Mouse (Mus musculus): ENCODE results near the gene Rai14. TPM values are rescaled to one million over a fixed set of nuclear protein-coding genes. Genes with fewer than 3 reads are reported as not detected.
A peak's percentile ranks its signal among the peaks of the same experiment; 100 is the strongest.

The Rai14 gene
- polyA plus RNA-seq, 1 experiment from 2014 or later, result 84.2 TPM

DNA sequence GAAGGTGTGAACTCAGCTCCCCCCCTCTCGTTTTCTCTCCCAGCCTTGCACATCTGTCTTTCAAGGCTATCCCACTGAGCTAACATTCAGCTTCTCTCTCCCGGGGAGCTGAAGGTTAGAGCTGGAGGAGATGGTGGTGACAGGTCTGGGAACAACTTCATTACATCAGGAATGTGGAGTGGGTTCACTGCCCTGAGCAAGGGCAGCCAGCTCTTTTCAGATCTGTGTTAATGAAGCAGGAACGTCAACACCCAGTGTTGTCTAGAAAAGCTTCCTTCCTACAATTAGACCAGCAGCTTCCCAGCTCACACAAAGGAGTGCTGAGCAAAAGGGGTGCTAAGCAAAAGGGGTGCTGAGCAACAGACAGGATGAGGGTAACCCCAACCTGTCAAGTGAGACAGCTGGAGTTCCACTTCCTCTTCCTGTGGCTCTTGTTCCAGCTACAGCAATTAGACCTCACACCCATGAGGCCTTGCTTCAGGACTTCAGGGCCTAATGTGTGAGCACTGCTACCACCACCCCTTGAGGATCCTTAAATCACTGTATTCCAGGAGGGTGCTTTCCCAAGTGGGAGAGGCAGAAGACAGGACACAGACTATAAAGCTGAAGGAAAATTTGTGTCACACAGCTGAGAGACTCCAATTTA lies 52.3 kb downstream of the Rai14 start:
- no peaks in the 10 kb centered on the region for H3K4me1 ChIP-seq (ENCODE audit: control insufficient read depth, insufficient read depth, low read length)
- no peak for ATAC-seq (ENCODE audit: insufficient read depth, low FRiP score, low TSS enrichment)
- H3K36me3 ChIP-seq (ENCODE audit: control insufficient read depth, insufficient read depth, low read length), result no peaks in the 10 kb centered on the region
- no peak overlapping the region for H3K9ac ChIP-seq (ENCODE audit: low read length)
- 59% methylated on average over 3 of the region's 3 CpGs for WGBS
- no peaks in the 10 kb centered on the region for H3K27me3 ChIP-seq (ENCODE audit: control insufficient read depth, insufficient read depth, low read length)
- no peak overlapping the region for H3K4me3 ChIP-seq (ENCODE audit: low read depth, low read length)
- H3K27ac ChIP-seq (ENCODE audit: low read depth, low read length), result no peak overlapping the region
- no peak for DNase-seq (ENCODE audit: low spot score)
- H3K4me2 ChIP-seq (ENCODE audit: low read depth), result no peak overlapping the region
- no peaks in the 10 kb centered on the region for H3K9me3 ChIP-seq (ENCODE audit: control insufficient read depth, low read length)

DNA sequence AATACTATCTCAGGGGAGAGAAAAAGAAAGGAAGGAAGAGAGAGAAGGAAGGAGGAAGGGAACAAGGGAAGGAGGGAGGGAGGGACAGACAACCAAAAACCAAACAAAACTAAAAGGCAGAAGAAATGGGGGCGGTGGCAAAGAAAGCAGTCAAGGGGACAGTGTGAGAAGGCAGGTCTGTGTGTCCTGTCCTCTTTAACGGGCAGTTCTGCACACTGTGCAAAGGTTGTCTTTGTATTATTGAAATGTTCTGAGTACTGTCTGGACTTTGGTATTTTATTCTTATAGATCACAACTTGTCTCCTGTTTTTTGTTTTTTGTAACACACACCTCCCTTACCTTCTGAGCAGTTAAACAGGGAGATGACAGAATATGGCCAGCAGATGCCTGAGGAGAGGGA lies 55.6 kb downstream of the Rai14 start:
- ATAC-seq (ENCODE audit: insufficient read depth, low FRiP score, low TSS enrichment), result no peak
- H3K4me3 ChIP-seq (ENCODE audit: low read depth, low read length), result no peak overlapping the region
- no peaks in the 10 kb centered on the region for H3K9me3 ChIP-seq (ENCODE audit: control insufficient read depth, low read length)
- H3K4me1 ChIP-seq (ENCODE audit: control insufficient read depth, insufficient read depth, low read length), result 0 out of 2 replicates have a peak, but pooled peaks cover 6% of the 10 kb centered on the region
- no peak overlapping the region for H3K4me2 ChIP-seq (ENCODE audit: low read depth)
- DNase-seq (ENCODE audit: low spot score), result no peak
- 87% methylated on average over 2 of the region's 2 CpGs for WGBS
- no peak overlapping the region for H3K9ac ChIP-seq (ENCODE audit: low read length)
- no peaks in the 10 kb centered on the region for H3K27me3 ChIP-seq (ENCODE audit: control insufficient read depth, insufficient read depth, low read length)
- H3K27ac ChIP-seq (ENCODE audit: low read depth, low read length), result no peak overlapping the region
- no peaks in the 10 kb centered on the region for H3K36me3 ChIP-seq (ENCODE audit: control insufficient read depth, insufficient read depth, low read length)

DNA sequence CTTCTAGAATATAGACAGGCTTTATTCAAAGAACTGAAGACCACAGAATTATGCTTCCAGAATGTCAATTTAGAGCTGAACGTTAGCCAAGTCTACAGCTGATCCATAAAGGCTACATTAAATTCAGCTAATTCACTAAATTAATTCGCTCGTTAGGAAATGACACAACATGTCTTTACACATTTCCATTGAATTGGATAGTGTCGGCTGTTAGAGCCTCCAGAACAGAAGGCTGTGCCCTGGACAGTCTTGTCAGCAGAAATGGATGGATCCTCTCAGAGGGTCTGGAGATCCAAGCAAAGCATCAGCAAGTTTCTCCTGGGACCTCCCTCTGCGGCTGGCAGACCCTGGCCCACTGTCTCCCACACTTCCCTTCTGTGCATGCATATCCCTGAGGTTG lies 58.3 kb downstream of the Rai14 start:
- H3K27ac ChIP-seq (ENCODE audit: low read depth, low read length), result no peak overlapping the region
- H3K27me3 ChIP-seq (ENCODE audit: control insufficient read depth, insufficient read depth, low read length), result no peaks in the 10 kb centered on the region
- DNase-seq (ENCODE audit: low spot score) (no peak), ATAC-seq (ENCODE audit: insufficient read depth, low FRiP score, low TSS enrichment) (no peak)
- no peaks in the 10 kb centered on the region for H3K36me3 ChIP-seq (ENCODE audit: control insufficient read depth, insufficient read depth, low read length)
- H3K9me3 ChIP-seq (ENCODE audit: control insufficient read depth, low read length), result no peaks in the 10 kb centered on the region
- H3K4me3 ChIP-seq (ENCODE audit: low read depth, low read length), result no peak overlapping the region
- H3K4me2 ChIP-seq (ENCODE audit: low read depth), result no peak overlapping the region
- H3K4me1 ChIP-seq (ENCODE audit: control insufficient read depth, insufficient read depth, low read length), result 0 out of 2 replicates have a peak, but pooled peaks cover 6% of the 10 kb centered on the region
- WGBS, result 81% methylated on average over 5 of the region's 5 CpGs
- H3K9ac ChIP-seq (ENCODE audit: low read length), result no peak overlapping the region

DNA sequence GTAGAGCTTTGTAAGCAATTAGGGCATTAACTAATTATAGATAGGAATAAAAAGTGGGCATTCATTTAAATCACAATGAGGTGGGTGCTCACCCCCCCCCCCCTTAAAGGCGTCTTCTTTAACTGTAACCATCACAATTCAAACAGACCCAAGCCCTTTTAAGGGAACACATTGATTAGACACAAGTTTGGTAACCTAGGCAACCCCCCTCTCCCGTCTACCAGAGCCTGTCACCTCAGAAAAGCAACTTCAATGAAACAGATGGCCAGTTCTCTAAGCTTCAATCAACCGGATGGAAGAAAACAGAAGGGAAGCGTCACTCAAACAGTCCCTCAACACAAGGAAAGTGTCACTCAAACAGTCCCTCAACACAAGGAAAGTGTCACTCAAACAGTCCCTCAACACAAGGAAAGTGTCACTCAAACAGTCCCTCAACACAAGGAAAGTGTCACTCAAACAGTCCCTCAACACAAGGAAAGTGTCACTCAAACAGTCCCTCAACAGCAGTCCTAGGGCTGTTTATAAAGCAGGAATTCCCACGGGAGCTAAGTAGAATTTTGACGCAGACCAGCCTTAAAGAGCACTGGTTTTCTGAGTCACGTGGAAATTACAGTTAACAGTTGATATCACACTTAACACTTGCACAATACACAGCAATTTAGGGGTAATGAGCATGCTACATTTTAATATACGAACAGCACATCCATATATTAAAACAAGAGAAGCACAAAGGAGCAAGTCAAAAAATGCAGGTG lies 59.1 kb downstream of the Rai14 start:
- DNase-seq (ENCODE audit: low spot score) (peak; percentile 39), ATAC-seq (ENCODE audit: insufficient read depth, low FRiP score, low TSS enrichment) (peak; percentile 95)
- WGBS, result 34% methylated on average over 8 of the region's 8 CpGs

DNA sequence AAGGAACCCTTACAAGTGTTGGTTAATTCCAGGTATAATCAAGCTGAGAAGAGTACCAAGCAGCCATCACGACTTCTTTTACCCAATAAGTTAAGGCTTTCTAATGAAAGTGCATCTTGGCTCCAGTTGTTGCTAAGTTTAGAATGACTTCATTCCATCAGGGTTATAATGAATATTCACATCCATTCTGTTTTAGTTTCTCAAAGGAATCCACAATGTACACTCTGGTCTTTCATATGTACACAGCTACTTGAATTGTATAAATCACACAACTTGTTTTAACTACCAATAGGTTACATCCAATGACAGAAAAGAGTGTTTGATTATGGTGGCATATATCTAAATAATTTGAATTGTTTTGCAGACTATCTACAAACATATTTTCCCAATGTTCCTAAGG lies 59.7 kb downstream of the Rai14 start:
- H3K27me3 ChIP-seq (ENCODE audit: control insufficient read depth, insufficient read depth, low read length), result no peaks in the 10 kb centered on the region
- H3K9ac ChIP-seq (ENCODE audit: low read length), result no peak overlapping the region
- DNase-seq (ENCODE audit: low spot score) (no peak), ATAC-seq (ENCODE audit: insufficient read depth, low FRiP score, low TSS enrichment) (peak; percentile 17; the same call in 1 of the 2 replicates)
- H3K4me1 ChIP-seq (ENCODE audit: control insufficient read depth, insufficient read depth, low read length), result 0 out of 2 replicates have a peak, but pooled peaks cover 6% of the 10 kb centered on the region
- WGBS, result 81% methylated on average over 1 of the region's 1 CpGs
- no peaks in the 10 kb centered on the region for H3K36me3 ChIP-seq (ENCODE audit: control insufficient read depth, insufficient read depth, low read length)
- no peaks in the 10 kb centered on the region for H3K9me3 ChIP-seq (ENCODE audit: control insufficient read depth, low read length)
- no peak overlapping the region for H3K4me2 ChIP-seq (ENCODE audit: low read depth)
- no peak overlapping the region for H3K27ac ChIP-seq (ENCODE audit: low read depth, low read length)
- H3K4me3 ChIP-seq (ENCODE audit: low read depth, low read length), result no peak overlapping the region

More for the DNA sequence above, 59.1 kb downstream of the Rai14 start:
- Histone ChIP-seq H3K36me3 (ENCODE audit: control insufficient read depth, insufficient read depth, low read length) (no peaks in the 10 kb centered on the region), H3K27me3 (ENCODE audit: control insufficient read depth, insufficient read depth, low read length) (no peaks in the 10 kb centered on the region), H3K9ac (ENCODE audit: low read length) (no peak overlapping the region), H3K4me3 (ENCODE audit: low read depth, low read length) (no peak overlapping the region), H3K27ac (ENCODE audit: low read depth, low read length) (no peak overlapping the region), H3K9me3 (ENCODE audit: control insufficient read depth, low read length) (no peaks in the 10 kb centered on the region), H3K4me1 (ENCODE audit: control insufficient read depth, insufficient read depth, low read length) (0 out of 2 replicates have a peak, but pooled peaks cover 6% of the 10 kb centered on the region), H3K4me2 (ENCODE audit: low read depth) (no peak overlapping the region)

DNA sequence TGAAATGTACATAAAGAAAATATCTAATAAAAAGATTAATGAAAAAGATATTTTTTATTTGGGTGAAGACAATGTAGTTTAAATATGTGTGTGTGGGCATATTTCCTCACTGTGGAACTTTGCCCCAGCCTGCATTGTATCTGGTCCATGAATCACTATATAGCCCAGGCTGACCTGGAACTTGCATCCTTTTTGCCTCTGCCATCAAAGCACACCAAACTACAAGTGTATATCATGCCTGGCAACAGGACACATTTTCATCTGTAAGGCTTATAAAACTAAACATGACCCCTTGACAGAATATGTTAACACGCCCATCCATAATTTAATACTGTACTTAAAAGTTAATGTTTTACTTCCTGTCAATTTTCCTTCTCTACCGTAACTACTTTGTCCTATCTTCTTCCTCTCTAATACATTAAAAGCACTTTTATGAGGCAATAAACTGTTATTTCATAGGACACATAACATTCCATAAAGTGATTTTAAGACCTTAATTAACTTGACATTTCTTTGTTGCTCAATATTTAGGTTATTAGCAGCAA lies 61.4 kb downstream of the Rai14 start:
- 95% methylated on average over 2 of the region's 2 CpGs for WGBS
- Histone ChIP-seq H3K36me3 (ENCODE audit: control insufficient read depth, insufficient read depth, low read length) (no peaks in the 10 kb centered on the region), H3K4me2 (ENCODE audit: low read depth) (no peak overlapping the region), H3K9ac (ENCODE audit: low read length) (no peak overlapping the region), H3K27me3 (ENCODE audit: control insufficient read depth, insufficient read depth, low read length) (no peaks in the 10 kb centered on the region), H3K4me3 (ENCODE audit: low read depth, low read length) (no peak overlapping the region), H3K4me1 (ENCODE audit: control insufficient read depth, insufficient read depth, low read length) (peaks cover 14% of the 10 kb centered on the region), H3K27ac (ENCODE audit: low read depth, low read length) (no peak overlapping the region), H3K9me3 (ENCODE audit: control insufficient read depth, low read length) (no peaks in the 10 kb centered on the region)
- DNase-seq (ENCODE audit: low spot score) (no peak), ATAC-seq (ENCODE audit: insufficient read depth, low FRiP score, low TSS enrichment) (no peak)

DNA sequence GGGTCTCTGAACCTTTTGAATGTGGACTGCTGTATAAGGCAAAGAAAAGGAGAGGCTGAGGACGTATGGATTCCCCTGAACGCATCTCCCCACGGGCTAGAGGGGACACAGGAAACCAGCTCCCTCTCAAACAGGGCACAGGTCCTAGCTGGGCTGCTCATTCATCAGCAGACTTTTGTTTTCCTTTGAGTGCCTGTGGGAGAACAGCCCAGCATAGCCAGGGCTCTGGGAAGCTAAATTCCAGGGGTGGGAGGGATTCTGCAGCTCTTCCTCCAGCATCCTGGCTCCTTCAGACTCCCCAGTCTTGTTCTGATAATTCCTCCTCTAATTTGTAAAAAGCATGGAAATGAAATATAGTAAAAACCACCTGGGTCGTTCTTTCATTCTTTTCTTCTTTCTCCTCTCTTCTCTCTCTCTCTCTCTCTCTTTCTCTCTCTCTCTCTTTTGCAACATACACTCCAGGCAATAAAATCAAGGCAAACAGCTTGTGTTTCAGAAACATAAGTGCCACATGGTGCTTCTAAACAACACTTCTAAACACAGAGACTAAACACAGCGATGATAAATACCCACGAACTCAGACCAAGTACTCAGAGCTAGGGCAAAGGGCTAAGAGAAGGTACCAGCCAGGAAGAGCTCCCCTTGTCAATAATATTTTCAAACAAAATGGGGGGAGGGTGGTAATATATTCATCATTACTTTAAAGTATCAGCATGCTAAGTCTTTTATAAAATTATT lies 65.9 kb downstream of the Rai14 start:
- ATAC-seq (ENCODE audit: insufficient read depth, low FRiP score, low TSS enrichment) (peak; percentile 68; the same call in 1 of the 2 replicates), DNase-seq (ENCODE audit: low spot score) (peak; percentile 48)
- H3K27ac ChIP-seq (ENCODE audit: low read depth, low read length), result 0 out of 2 replicates have a peak overlapping the region, but pooled peaks have one; percentile 27
- H3K9me3 ChIP-seq (ENCODE audit: control insufficient read depth, low read length), result no peaks in the 10 kb centered on the region
- peaks cover 20% of the 10 kb centered on the region for H3K4me1 ChIP-seq (ENCODE audit: control insufficient read depth, insufficient read depth, low read length)
- H3K4me2 ChIP-seq (ENCODE audit: low read depth), result no peak overlapping the region; the same call in 1 of the 2 replicates
- no peaks in the 10 kb centered on the region for H3K27me3 ChIP-seq (ENCODE audit: control insufficient read depth, insufficient read depth, low read length)
- H3K4me3 ChIP-seq (ENCODE audit: low read depth, low read length), result no peak overlapping the region
- 14% methylated on average over 6 of the region's 6 CpGs for WGBS
- peaks cover 2% of the 10 kb centered on the region; the same call in 1 of the 2 replicates for H3K36me3 ChIP-seq (ENCODE audit: control insufficient read depth, insufficient read depth, low read length)
- H3K9ac ChIP-seq (ENCODE audit: low read length), result peak overlapping the region; percentile 14; the same call in 1 of the 2 replicates

DNA sequence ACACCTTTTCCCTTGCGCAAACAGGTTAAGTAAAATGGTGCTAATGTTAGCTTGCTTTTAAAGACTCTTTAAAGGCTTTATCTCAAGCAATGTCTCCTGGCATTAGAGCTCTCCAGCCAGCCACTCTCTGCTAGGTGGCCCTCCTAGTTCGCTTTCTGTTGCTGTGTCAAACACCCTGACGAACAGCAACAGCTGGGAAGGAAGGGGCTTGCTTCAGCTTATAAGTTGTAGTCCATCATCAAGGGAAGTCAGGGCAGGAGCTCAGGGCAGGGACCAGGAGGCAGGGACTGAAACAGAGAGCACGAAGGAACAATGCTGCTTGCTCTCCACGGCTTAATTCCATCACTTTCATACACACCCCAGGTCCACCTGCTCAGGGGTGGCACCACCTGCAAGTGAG lies 68.1 kb downstream of the Rai14 start:
- H3K36me3 ChIP-seq (ENCODE audit: control insufficient read depth, insufficient read depth, low read length), result peaks cover 2% of the 10 kb centered on the region; the same call in 1 of the 2 replicates
- H3K9me3 ChIP-seq (ENCODE audit: control insufficient read depth, low read length), result no peaks in the 10 kb centered on the region
- H3K27ac ChIP-seq (ENCODE audit: low read depth, low read length), result no peak overlapping the region
- ATAC-seq (ENCODE audit: insufficient read depth, low FRiP score, low TSS enrichment) (no peak), DNase-seq (ENCODE audit: low spot score) (no peak)
- H3K27me3 ChIP-seq (ENCODE audit: control insufficient read depth, insufficient read depth, low read length), result no peaks in the 10 kb centered on the region
- no peak overlapping the region for H3K4me2 ChIP-seq (ENCODE audit: low read depth)
- H3K9ac ChIP-seq (ENCODE audit: low read length), result no peak overlapping the region
- 71% methylated on average over 5 of the region's 5 CpGs for WGBS
- no peak overlapping the region for H3K4me3 ChIP-seq (ENCODE audit: low read depth, low read length)
- H3K4me1 ChIP-seq (ENCODE audit: control insufficient read depth, insufficient read depth, low read length), result peaks cover 29% of the 10 kb centered on the region
